Comparison of ENCODE assay signal across 17 mouse cellular contexts in genomic region chr4:155908751-155909150, GRCm38 (mm10). TPM values are rescaled to one million over a fixed set of nuclear protein-coding genes. Genes with fewer than 3 reads are reported as not detected.
DNase-seq lines count a peak whose midpoint lies in the region; ATAC-seq and TF ChIP-seq lines count a peak whose summit lies in the region.
"Had no signal": no experiment of that assay in that cellular context is flagged by ENCODE, and none has a peak within 500 bp of the region (broad histone marks: within the 10 kb centered on the region; RNA-seq: fewer than 3 reads in every experiment).

No protein-coding gene starts in this region.

- WGBS in midbrain, embryonic 11.5 days: 88% methylated on average over 4 of the region's 4 CpGs
- WGBS in midbrain, embryonic 14.5 days: 95% methylated on average over 4 of the region's 4 CpGs

- no peak for TF ChIP-seq CTCF in gastrocnemius, adult 2 months (IDR thresholded peaks at IDR 0.05)
- TF ChIP-seq CTCF in layer of hippocampus, adult 2 months (conservative IDR thresholded peaks at IDR 0.05): no peak

- no peak for ATAC-seq in midbrain, embryonic 11.5 days (ENCODE audit: low FRiP score)
- no peak for ATAC-seq in midbrain, embryonic 14.5 days (ENCODE audit: low FRiP score, low TSS enrichment)
- ATAC-seq: midbrain, embryonic 13.5 days had no signal

- H3K36me3 ChIP-seq in midbrain, embryonic 11.5 days (ENCODE audit: control insufficient read depth, insufficient read depth, low read length): peaks cover 10% of the 10 kb centered on the region
- H3K36me3 ChIP-seq in midbrain, embryonic 14.5 days (ENCODE audit: control insufficient read depth, insufficient read depth, low read length): peaks cover 40% of the 10 kb centered on the region

- H3K27me3 ChIP-seq in midbrain, embryonic 11.5 days (ENCODE audit: control insufficient read depth, insufficient read depth, low read length): no peaks in the 10 kb centered on the region
- H3K27me3 ChIP-seq in midbrain, embryonic 14.5 days (ENCODE audit: control insufficient read depth, insufficient read depth, low read length): no peaks in the 10 kb centered on the region
- H3K27me3 ChIP-seq: limb, embryonic 13.5 days; liver, embryonic 13.5 days; lung, embryonic 15.5 days; midbrain, embryonic 13.5 days had no signal

- no peak overlapping the region for H3K4me3 ChIP-seq in gastrocnemius, adult 2 months
- H3K4me3 ChIP-seq in layer of hippocampus, adult 2 months: no peak overlapping the region
- H3K4me3 ChIP-seq in midbrain, embryonic 11.5 days (ENCODE audit: low read depth, low read length): no peak overlapping the region
- H3K4me3 ChIP-seq in midbrain, embryonic 14.5 days (replicated peaks; ENCODE audit: low read depth, low read length): no peak overlapping the region
- H3K4me3 ChIP-seq: embryonic facial prominence, embryonic 10.5 days; heart, embryonic 10.5 days; limb, embryonic 13.5 days; liver, embryonic 13.5 days; lung, embryonic 15.5 days; midbrain, embryonic 13.5 days had no signal

- no peaks in the 10 kb centered on the region for H3K9me3 ChIP-seq in midbrain, embryonic 11.5 days (ENCODE audit: control insufficient read depth, low read length)
- no peaks in the 10 kb centered on the region for H3K9me3 ChIP-seq in midbrain, embryonic 14.5 days (ENCODE audit: control insufficient read depth, low read length)
- H3K9me3 ChIP-seq: embryonic facial prominence, embryonic 10.5 days; heart, embryonic 10.5 days; limb, embryonic 13.5 days; lung, embryonic 15.5 days; midbrain, embryonic 13.5 days had no signal

- intact Hi-C loops in gastrocnemius, adult 2 months (cut with DNase I): no loop called here
- intact Hi-C loops in gastrocnemius, postnatal 36 days (cut with DNase I): no loop called here

- DNase-seq in gastrocnemius, adult 2 months: peak; percentile 17
- no peak for DNase-seq in gastrocnemius, postnatal 36 days
- DNase-seq in layer of hippocampus, postnatal 10 days (ENCODE audit: low spot score in 2 of 2): peak; percentile 3 to 11
- no peak for DNase-seq in layer of hippocampus, adult 2 months (ENCODE audit: low spot score in 2 of 2)
- peak; percentile 60 for DNase-seq in midbrain, embryonic 11.5 days (ENCODE audit: low spot score, missing footprints)
- no peak for DNase-seq in midbrain, embryonic 14.5 days
- peak; percentile 2 for DNase-seq in right cerebral cortex, postnatal 4 days
- DNase-seq in right cerebral cortex, adult 18-20 months: no peak
- DNase-seq: kidney, adult 8-10 months; liver, embryonic 13.5 days had no signal

- H3K4me1 ChIP-seq in midbrain, embryonic 11.5 days (ENCODE audit: control insufficient read depth, insufficient read depth, low read length): no peaks in the 10 kb centered on the region
- no peaks in the 10 kb centered on the region for H3K4me1 ChIP-seq in midbrain, embryonic 14.5 days (ENCODE audit: control insufficient read depth, insufficient read depth, low read length)
- H3K4me1 ChIP-seq: embryonic facial prominence, embryonic 10.5 days; heart, embryonic 10.5 days; limb, embryonic 13.5 days; liver, embryonic 13.5 days; lung, embryonic 15.5 days; midbrain, embryonic 13.5 days had no signal

- no peak overlapping the region for H3K9ac ChIP-seq in midbrain, embryonic 11.5 days (ENCODE audit: low read length)
- no peak overlapping the region for H3K9ac ChIP-seq in midbrain, embryonic 14.5 days (replicated peaks; ENCODE audit: low read length)
- H3K9ac ChIP-seq: hindbrain, embryonic 14.5 days; limb, embryonic 13.5 days; liver, embryonic 13.5 days; lung, embryonic 15.5 days; midbrain, embryonic 13.5 days had no signal

- H3K4me2 ChIP-seq in midbrain, embryonic 11.5 days: no peak overlapping the region
- no peak overlapping the region for H3K4me2 ChIP-seq in midbrain, embryonic 14.5 days (ENCODE audit: low read length)
- H3K4me2 ChIP-seq: hindbrain, embryonic 14.5 days; limb, embryonic 13.5 days; liver, embryonic 13.5 days; lung, embryonic 15.5 days; midbrain, embryonic 13.5 days had no signal

- H3K27ac ChIP-seq in gastrocnemius, adult 2 months: no peak overlapping the region
- H3K27ac ChIP-seq in layer of hippocampus, adult 2 months: no peak overlapping the region
- no peak overlapping the region for H3K27ac ChIP-seq in midbrain, embryonic 11.5 days (ENCODE audit: low read depth, low read length)
- H3K27ac ChIP-seq in midbrain, embryonic 14.5 days (replicated peaks; ENCODE audit: low read depth, low read length): no peak overlapping the region
- H3K27ac ChIP-seq: embryonic facial prominence, embryonic 10.5 days; heart, embryonic 10.5 days; hindbrain, embryonic 14.5 days; limb, embryonic 13.5 days; liver, embryonic 13.5 days; lung, embryonic 15.5 days; midbrain, embryonic 13.5 days; stomach, postnatal 0 days had no signal

RNA-seq across cellular contexts. Expression of gene Acap3, which starts 17.1 kb away (rescaled TPM):
- total RNA-seq in gastrocnemius, adult 2 months (2021): 1 to 10 TPM; 7.5 to 8.0 TPM
- total RNA-seq in gastrocnemius, postnatal 36 days (2021): 1 to 10 TPM; 7.4 to 7.8 TPM
- total RNA-seq in layer of hippocampus, postnatal 10 days (2021): 100 to 1,000 TPM; 145 to 162 TPM
- 100 to 1,000 TPM; 121 to 129 TPM for total RNA-seq in layer of hippocampus, adult 2 months (2021)
- polyA plus RNA-seq in midbrain, embryonic 11.5 days (2014; fragmentation: Nextera tagmentation; extraction: Ambion mirVana): 25.6 and 27.5 TPM in 2 replicates
- polyA plus RNA-seq in midbrain, embryonic 14.5 days (2014; fragmentation: Nextera tagmentation; extraction: Ambion mirVana): 76.6 and 84.8 TPM in 2 replicates

RNA-seq across cellular contexts. Expression of gene Pusl1, which starts 17.2 kb away (rescaled TPM):
- total RNA-seq in gastrocnemius, adult 2 months (2021): 10 to 100 TPM; 10.5 to 13.4 TPM
- total RNA-seq in gastrocnemius, postnatal 36 days (2021): 10 to 100 TPM; 11.4 to 12.8 TPM
- total RNA-seq in layer of hippocampus, postnatal 10 days (2021): 10 to 100 TPM; 68.1 to 77.0 TPM
- 10 to 100 TPM; 62.3 to 68.1 TPM for total RNA-seq in layer of hippocampus, adult 2 months (2021)
- 37.2 and 39.4 TPM in 2 replicates for polyA plus RNA-seq in midbrain, embryonic 11.5 days (2014; fragmentation: Nextera tagmentation; extraction: Ambion mirVana)
- 45.8 and 54.5 TPM in 2 replicates for polyA plus RNA-seq in midbrain, embryonic 14.5 days (2014; fragmentation: Nextera tagmentation; extraction: Ambion mirVana)

RNA-seq across cellular contexts. Expression of gene Ube2j2, which starts 34.9 kb away (rescaled TPM):
- 10 to 100 TPM; 62.8 to 64.5 TPM for total RNA-seq in gastrocnemius, adult 2 months (2021)
- total RNA-seq in gastrocnemius, postnatal 36 days (2021): 10 to 100 TPM; 53.3 to 61.5 TPM
- 10 to 100 TPM; 93.3 to 97.5 TPM for total RNA-seq in layer of hippocampus, postnatal 10 days (2021)
- 10 to 100 TPM; 69.8 to 71.2 TPM for total RNA-seq in layer of hippocampus, adult 2 months (2021)
- 148 and 158 TPM in 2 replicates for polyA plus RNA-seq in midbrain, embryonic 11.5 days (2014; fragmentation: Nextera tagmentation; extraction: Ambion mirVana)
- polyA plus RNA-seq in midbrain, embryonic 14.5 days (2014; fragmentation: Nextera tagmentation; extraction: Ambion mirVana): 131 and 138 TPM in 2 replicates

RNA-seq across cellular contexts. Expression of gene Ints11, which starts 39.4 kb away (rescaled TPM):
- 10 to 100 TPM; 14.9 to 17.3 TPM for total RNA-seq in gastrocnemius, adult 2 months (2021)
- 10 to 100 TPM; 11.9 to 15.4 TPM for total RNA-seq in gastrocnemius, postnatal 36 days (2021)
- total RNA-seq in layer of hippocampus, postnatal 10 days (2021): 10 to 100 TPM; 35.9 to 41.0 TPM
- 10 to 100 TPM; 33.7 to 35.8 TPM for total RNA-seq in layer of hippocampus, adult 2 months (2021)
- polyA plus RNA-seq in midbrain, embryonic 11.5 days (2014; fragmentation: Nextera tagmentation; extraction: Ambion mirVana): 102 and 103 TPM in 2 replicates
- polyA plus RNA-seq in midbrain, embryonic 14.5 days (2014; fragmentation: Nextera tagmentation; extraction: Ambion mirVana): 78.2 and 83.2 TPM in 2 replicates

RNA-seq across cellular contexts. Expression of gene Cptp, which starts 39.5 kb away (rescaled TPM):
- total RNA-seq in gastrocnemius, adult 2 months (2021): 10 to 100 TPM; 13.6 to 18.0 TPM
- total RNA-seq in gastrocnemius, postnatal 36 days (2021): 10 to 100 TPM; 14.5 to 16.0 TPM
- total RNA-seq in layer of hippocampus, postnatal 10 days (2021): 10 to 100 TPM; 28.1 to 32.2 TPM
- total RNA-seq in layer of hippocampus, adult 2 months (2021): 10 to 100 TPM; 29.2 to 31.7 TPM
- polyA plus RNA-seq in midbrain, embryonic 11.5 days (2014; fragmentation: Nextera tagmentation; extraction: Ambion mirVana): 24.7 and 24.8 TPM in 2 replicates
- 24.6 and 31.2 TPM in 2 replicates for polyA plus RNA-seq in midbrain, embryonic 14.5 days (2014; fragmentation: Nextera tagmentation; extraction: Ambion mirVana)

Comparison
In these comparisons a context has a peak if more than half of its experiments do, and no peak if none do; other contexts are left out.
1. DNase-seq: peak in gastrocnemius, adult 2 months (single experiment), layer of hippocampus, postnatal 10 days (2 of 2), midbrain, embryonic 11.5 days (single experiment) and right cerebral cortex, postnatal 4 days (single experiment); none in gastrocnemius, postnatal 36 days (0 of 2), layer of hippocampus, adult 2 months (0 of 2), midbrain, embryonic 14.5 days (single experiment) and right cerebral cortex, adult 18-20 months (single experiment).
2. RNA of gene Acap3, which starts 17.1 kb away (total RNA-seq): 145 to 162 TPM in layer of hippocampus, postnatal 10 days and 121 to 129 TPM in layer of hippocampus, adult 2 months; 7.5 to 8.0 TPM in gastrocnemius, adult 2 months and 7.4 to 7.8 TPM in gastrocnemius, postnatal 36 days; every median in the first group is over 10 times any median in the second.
3. RNA of gene Pusl1, which starts 17.2 kb away (total RNA-seq): 68.1 to 77.0 TPM in layer of hippocampus, postnatal 10 days and 62.3 to 68.1 TPM in layer of hippocampus, adult 2 months; 10.5 to 13.4 TPM in gastrocnemius, adult 2 months and 11.4 to 12.8 TPM in gastrocnemius, postnatal 36 days; every median in the first group is over 4 times any median in the second.